Mouse (Mus musculus) CH12.LX (cell line): Measurements from ENCODE around the gene Akt2.

ENCODE experiments used
- BHLHE40 ChIP-seq: IDR thresholded peaks from 2 replicates; pipeline ENCODE4 v1.6.1; 2011; ENCODE audit warnings: mild to moderate bottlenecking, low read depth, low read length, improper control_type of control experiment
- CTCF ChIP-seq, 2 experiments: IDR thresholded peaks in 1 of 2; conservative IDR thresholded peaks in 1 of 2; 2 replicates each; pipeline ENCODE4 v1.5.1; 2011 to 2012; ENCODE audit warnings: low read depth in 2 of 2, low read length in 2 of 2, improper control_type of control experiment in 1 of 2, inconsistent platforms in 1 of 2, mild to moderate bottlenecking in 1 of 2, moderate library complexity in 1 of 2
- IRF4 ChIP-seq: IDR thresholded peaks from 2 replicates; pipeline ENCODE4 v1.6.1; 2014; ENCODE audit warnings: low read depth, mild to moderate bottlenecking, inconsistent platforms, low read length, improper control_type of control experiment
- MXI1 ChIP-seq: IDR thresholded peaks from 2 replicates; pipeline ENCODE4 v1.6.1; 2011; ENCODE audit warnings: mild to moderate bottlenecking, low read depth, low read length, improper control_type of control experiment
- NRF1 ChIP-seq: IDR thresholded peaks from 2 replicates; pipeline ENCODE4 v1.6.1; 2014; ENCODE audit warnings: low read depth, mild to moderate bottlenecking, inconsistent platforms, low read length, improper control_type of control experiment, moderate library complexity
- POLR2A ChIP-seq: IDR thresholded peaks from 2 replicates; pipeline ENCODE4 v1.6.1; 2011; ENCODE audit warnings: low read depth, mild to moderate bottlenecking, improper control_type of control experiment, low read length
- POLR2AphosphoS2 ChIP-seq: IDR thresholded peaks from 2 replicates; pipeline ENCODE4 v1.6.1; 2011; ENCODE audit warnings: low read depth, low read length, improper control_type of control experiment

- TF ChIP-seq CTCF (conservative IDR thresholded peaks at IDR 0.05 in 1 of 2, IDR thresholded peaks at IDR 0.05 in 1 of 2; ENCODE audit: low read depth in 2 of 2, low read length in 2 of 2): no peak
- TF ChIP-seq NRF1: no peak
- no peak for TF ChIP-seq BHLHE40
- no peak for TF ChIP-seq POLR2AphosphoS2
- TF ChIP-seq MXI1: no peak
- TF ChIP-seq IRF4: no peak
- no peak for TF ChIP-seq POLR2A
Measured at GRCm38 (mm10) chr7:27634691-27635090, 43.3 kb downstream of the Akt2 start.
